Mouse (Mus musculus): ENCODE data around the gene Mtmr6. TPM values are rescaled to one million over a fixed set of nuclear protein-coding genes. Genes with fewer than 3 reads are reported as not detected.

Mtmr6 gene
- polyA plus RNA-seq (2014; fragmentation: Illumina TruSeq; extraction: RNeasy Lipid Tissue Mini Kit (QIAGEN cat#74804); ENCODE audit: low read depth, low replicate concordance) = 163 TPM

DNA sequence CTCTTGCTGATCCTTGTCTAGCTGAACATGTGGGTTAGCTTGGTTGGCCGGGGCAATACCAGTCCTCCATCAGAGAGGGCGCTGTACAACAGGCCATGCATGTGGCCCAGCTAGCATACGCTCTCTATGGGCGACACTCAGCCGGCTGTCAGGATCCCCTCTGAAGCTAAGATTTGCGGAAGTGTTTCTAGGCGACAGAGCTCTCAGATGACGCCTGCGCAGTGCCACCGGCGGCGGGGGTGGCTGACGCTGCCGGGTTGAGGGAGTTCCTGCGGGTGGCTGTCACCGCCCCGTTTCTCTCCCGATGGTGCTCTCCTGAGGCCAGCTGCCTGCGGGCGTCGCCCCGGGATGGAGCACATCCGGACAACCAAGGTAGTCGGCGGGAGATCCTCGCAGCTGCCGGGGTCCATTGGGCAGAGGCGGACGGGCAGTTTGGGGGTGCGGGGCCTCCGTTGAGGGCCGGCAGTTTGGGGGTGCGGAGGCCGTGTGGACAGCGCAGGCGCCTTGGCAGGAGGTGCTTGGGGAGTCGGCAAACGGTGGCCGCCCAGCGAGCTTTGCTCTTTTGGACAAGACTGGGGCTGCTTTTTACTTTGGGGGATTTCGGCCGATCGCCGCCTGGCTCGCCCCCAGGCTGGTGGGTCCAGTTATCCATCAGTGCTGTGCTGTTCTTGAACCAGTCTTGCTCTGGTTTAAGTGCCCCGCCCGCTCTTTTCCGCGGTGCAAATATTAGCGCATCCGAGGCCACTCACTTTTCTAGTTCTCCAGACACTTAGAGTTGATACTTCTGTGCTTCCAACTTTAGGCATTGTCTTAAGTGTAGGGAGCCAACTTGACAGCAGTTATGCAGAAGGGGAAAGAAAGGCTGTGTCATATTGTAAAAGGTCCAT is at the start of gene Mtmr6:
TSS of gene Mtmr6 (plus strand) at position 239 of the 887 bp plus-strand sequence.

DNA sequence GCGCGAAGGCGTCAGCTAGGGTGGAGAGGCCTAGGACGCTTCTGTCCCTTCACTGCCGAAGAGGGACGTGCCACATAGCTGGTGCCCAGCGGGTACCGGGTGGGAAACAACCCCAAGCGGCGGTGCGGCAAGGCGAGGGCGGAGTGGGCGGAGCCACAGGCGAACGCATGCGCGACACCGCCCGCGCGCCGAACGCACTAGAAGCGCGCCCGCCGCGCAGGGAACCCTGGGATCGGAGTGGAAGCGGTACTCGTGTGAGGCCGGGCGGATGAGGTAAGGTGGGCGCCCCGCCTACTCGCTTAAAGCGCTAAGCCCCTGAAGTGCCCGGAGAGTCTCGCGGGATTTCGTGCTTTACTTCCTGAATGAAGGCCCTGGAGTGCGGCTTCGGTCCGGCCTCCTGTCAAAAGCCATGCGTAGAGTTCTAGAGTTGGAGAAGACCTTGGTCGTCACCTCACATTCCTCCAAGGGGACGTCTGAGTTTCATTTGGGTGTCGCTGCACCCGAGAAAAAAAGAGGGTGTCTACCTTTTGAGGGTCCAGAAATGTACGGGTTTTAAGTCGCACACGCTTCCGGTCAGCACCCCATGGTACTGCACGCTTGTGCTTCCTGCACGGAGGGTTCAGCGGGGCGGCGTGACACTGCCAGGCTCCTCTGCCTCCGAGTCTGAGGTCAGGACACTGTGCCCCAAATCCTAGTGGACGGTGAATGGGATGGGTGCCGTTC is 13.6 kb upstream of the Mtmr6 start, which contains the start of the genes Nupl1 and Gm49336:
TSS of gene Nupl1 (minus strand) at position 151 of the 723 bp plus-strand sequence.
TSS of gene Gm49336 (minus strand) at position 227 of the 723 bp plus-strand sequence.

Other genes with a start within 250 kb of the Mtmr6 start
- 0.82 TPM for gene Atp8a2, start 68.0 kb upstream of the Mtmr6 start, polyA plus RNA-seq (2014; fragmentation: Illumina TruSeq; extraction: RNeasy Lipid Tissue Mini Kit (QIAGEN cat#74804); ENCODE audit: low read depth, low replicate concordance)
- not detected for gene Nupl1, start 13.8 kb upstream of the Mtmr6 start, polyA plus RNA-seq (2014; fragmentation: Illumina TruSeq; extraction: RNeasy Lipid Tissue Mini Kit (QIAGEN cat#74804); ENCODE audit: low read depth, low replicate concordance)
- gene Gm49336, start 13.7 kb upstream of the Mtmr6 start, polyA plus RNA-seq (2014; fragmentation: Illumina TruSeq; extraction: RNeasy Lipid Tissue Mini Kit (QIAGEN cat#74804); ENCODE audit: low read depth, low replicate concordance) = 98.7 TPM
- 2.7 TPM for gene Amer2, start 108.0 kb downstream of the Mtmr6 start, polyA plus RNA-seq (2014; fragmentation: Illumina TruSeq; extraction: RNeasy Lipid Tissue Mini Kit (QIAGEN cat#74804); ENCODE audit: low read depth, low replicate concordance)